In the genomic region with DNA sequence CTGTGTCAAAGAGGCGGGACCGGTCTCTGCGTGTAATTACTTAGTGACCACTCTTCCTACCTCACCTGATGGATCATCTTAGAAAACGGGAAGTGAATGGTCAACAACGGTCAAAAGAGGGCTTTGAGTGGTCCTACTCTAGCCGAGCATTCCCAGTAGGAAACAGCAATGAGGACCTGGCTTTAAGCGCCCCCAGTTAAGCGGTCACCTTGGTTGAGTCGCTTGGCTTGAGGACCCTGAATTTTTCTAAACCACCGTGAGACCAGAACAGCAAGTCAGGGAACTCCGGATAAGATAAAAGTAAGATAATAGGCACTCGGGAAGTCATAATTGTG, we compare ENCODE assay signal across 8 mouse cellular contexts. TPM values are rescaled to one million over a fixed set of nuclear protein-coding genes. Genes with fewer than 3 reads are reported as not detected.
DNase-seq lines count a peak whose midpoint lies in the region; ATAC-seq lines count a peak whose summit lies in the region.

No protein-coding gene starts in this region.

- H3K27ac ChIP-seq in kidney, embryonic 16.5 days (ENCODE audit: low read length) = no peak overlapping the region
- H3K27ac ChIP-seq in embryonic facial prominence, embryonic 11.5 days (replicated peaks; ENCODE audit: low read depth, low read length) = peak overlapping the region; percentile 91; the same call in 1 of the 2 replicates
- H3K27ac ChIP-seq in midbrain, embryonic 16.5 days (ENCODE audit: low read length) = peak overlapping the region; percentile 93

- peak overlapping the region; percentile 88 for H3K4me3 ChIP-seq in kidney, embryonic 16.5 days (ENCODE audit: low read length)
- peak overlapping the region; percentile 77 for H3K4me3 ChIP-seq in embryonic facial prominence, embryonic 11.5 days (ENCODE audit: low read depth, low read length)
- H3K4me3 ChIP-seq in midbrain, embryonic 16.5 days (ENCODE audit: low read depth, low read length) = peak overlapping the region; percentile 61

- ATAC-seq in kidney, embryonic 16.5 days (ENCODE audit: low FRiP score, low TSS enrichment) = no peak; the same call in 1 of the 2 replicates
- ATAC-seq in embryonic facial prominence, embryonic 11.5 days (replicated peaks; ENCODE audit: insufficient number of reproducible peaks, low FRiP score, low TSS enrichment, low read depth) = no peak; the same call in 1 of the 2 replicates
- no peak; the same call in 1 of the 2 replicates for ATAC-seq in midbrain, embryonic 16.5 days

- 0 out of 2 replicates have a peak, but pooled peaks cover 3% of the 10 kb centered on the region for H3K36me3 ChIP-seq in kidney, embryonic 16.5 days (ENCODE audit: insufficient read depth, low read length)
- no peaks in the 10 kb centered on the region for H3K36me3 ChIP-seq in embryonic facial prominence, embryonic 11.5 days (replicated peaks; ENCODE audit: control insufficient read depth, insufficient read depth, low read depth, low read length)
- H3K36me3 ChIP-seq in midbrain, embryonic 16.5 days (ENCODE audit: control insufficient read depth, insufficient read depth, low read length) = no peaks in the 10 kb centered on the region

- no peak for DNase-seq in kidney, adult 9 months
- DNase-seq in embryonic facial prominence, embryonic 11.5 days (ENCODE audit: low spot score) = no peak
- peak; percentile 26 for DNase-seq in hindlimb bud, embryonic 11.5 days (ENCODE audit: extremely low spot score, low read depth, low spot score)
- no peak for DNase-seq in layer of hippocampus, postnatal 14 days (ENCODE audit: low spot score in 2 of 2)
- no peak for DNase-seq in layer of hippocampus, adult 11-12 months (ENCODE audit: low spot score)
- no peak for DNase-seq in spleen, adult 12 weeks (ENCODE audit: low spot score)

- peak overlapping the region; percentile 97 for H3K9ac ChIP-seq in kidney, embryonic 16.5 days (replicated peaks; ENCODE audit: low read length)
- peak overlapping the region; percentile 92 for H3K9ac ChIP-seq in embryonic facial prominence, embryonic 11.5 days (replicated peaks; ENCODE audit: low read length)
- peak overlapping the region; percentile 76 for H3K9ac ChIP-seq in midbrain, embryonic 16.5 days (ENCODE audit: low read depth, low read length)

- 0 out of 2 replicates have a peak, but pooled peaks cover 5% of the 10 kb centered on the region for H3K4me1 ChIP-seq in kidney, embryonic 16.5 days (ENCODE audit: insufficient read depth, low read length)
- no peaks in the 10 kb centered on the region for H3K4me1 ChIP-seq in embryonic facial prominence, embryonic 11.5 days (ENCODE audit: control insufficient read depth, insufficient read depth, low read length)
- peaks cover 10% of the 10 kb centered on the region for H3K4me1 ChIP-seq in midbrain, embryonic 16.5 days (ENCODE audit: control insufficient read depth, insufficient read depth, low read length)

- no peaks in the 10 kb centered on the region for H3K27me3 ChIP-seq in kidney, embryonic 16.5 days (ENCODE audit: insufficient read depth, low read length)
- no peaks in the 10 kb centered on the region for H3K27me3 ChIP-seq in embryonic facial prominence, embryonic 11.5 days (ENCODE audit: control insufficient read depth, insufficient read depth, low read length)
- no peaks in the 10 kb centered on the region for H3K27me3 ChIP-seq in midbrain, embryonic 16.5 days (ENCODE audit: control insufficient read depth, insufficient read depth, low read depth, low read length)

- H3K9me3 ChIP-seq in kidney, embryonic 16.5 days (ENCODE audit: low read length) = no peaks in the 10 kb centered on the region
- H3K9me3 ChIP-seq in embryonic facial prominence, embryonic 11.5 days (replicated peaks; ENCODE audit: control insufficient read depth, low read length) = no peaks in the 10 kb centered on the region
- H3K9me3 ChIP-seq in midbrain, embryonic 16.5 days (replicated peaks; ENCODE audit: control insufficient read depth, low read length, poor library complexity, severe bottlenecking) = no peaks in the 10 kb centered on the region

- peak overlapping the region; percentile 75 for H3K4me2 ChIP-seq in kidney, embryonic 16.5 days (replicated peaks; ENCODE audit: low read depth, low read length)
- peak overlapping the region; percentile 43 for H3K4me2 ChIP-seq in embryonic facial prominence, embryonic 11.5 days (ENCODE audit: low read depth, low read length)
- H3K4me2 ChIP-seq in midbrain, embryonic 16.5 days (ENCODE audit: low read length) = peak overlapping the region; percentile 56

- 5% methylated on average over 12 of the region's 12 CpGs for WGBS in kidney, embryonic 16.5 days
- WGBS in embryonic facial prominence, embryonic 11.5 days = 6% methylated on average over 12 of the region's 12 CpGs
- 4% methylated on average over 12 of the region's 12 CpGs for WGBS in midbrain, embryonic 16.5 days

RNA-seq across cellular contexts. Expression of a gene that starts 0.2 kb away (rescaled TPM):
- polyA plus RNA-seq in kidney, embryonic 16.5 days (2015; fragmentation: Nextera tagmentation; extraction: Ambion mirVana) = 14.6 and 16.1 TPM in 2 replicates
- polyA plus RNA-seq in embryonic facial prominence, embryonic 11.5 days (2014; fragmentation: Nextera tagmentation; extraction: Ambion mirVana) = 11.3 and 12.4 TPM in 2 replicates
- 12.6 and 12.7 TPM in 2 replicates for polyA plus RNA-seq in midbrain, embryonic 16.5 days (2015; fragmentation: Nextera tagmentation; extraction: Ambion mirVana)
- total RNA-seq in layer of hippocampus, postnatal 14 days (2021) = 10 to 100 TPM; 21.8 to 24.0 TPM

RNA-seq across cellular contexts. Expression of a gene that starts 8.9 kb away (rescaled TPM):
- 1.2 and 1.5 TPM in 2 replicates for polyA plus RNA-seq in kidney, embryonic 16.5 days (2015; fragmentation: Nextera tagmentation; extraction: Ambion mirVana)
- polyA plus RNA-seq in embryonic facial prominence, embryonic 11.5 days (2014; fragmentation: Nextera tagmentation; extraction: Ambion mirVana) = 0.26 and 0.45 TPM in 2 replicates
- 0.22 and 0.31 TPM in 2 replicates for polyA plus RNA-seq in midbrain, embryonic 16.5 days (2015; fragmentation: Nextera tagmentation; extraction: Ambion mirVana)
- total RNA-seq in layer of hippocampus, postnatal 14 days (2021) = under 1 TPM in 1 of 2 experiments, not detected in 1; 0.16 TPM
